Mouse (Mus musculus): ENCODE measurements around the gene Trim32.
A peak's percentile ranks its signal among the peaks of the same experiment; 100 is the strongest.

Trim32 gene

DNA sequence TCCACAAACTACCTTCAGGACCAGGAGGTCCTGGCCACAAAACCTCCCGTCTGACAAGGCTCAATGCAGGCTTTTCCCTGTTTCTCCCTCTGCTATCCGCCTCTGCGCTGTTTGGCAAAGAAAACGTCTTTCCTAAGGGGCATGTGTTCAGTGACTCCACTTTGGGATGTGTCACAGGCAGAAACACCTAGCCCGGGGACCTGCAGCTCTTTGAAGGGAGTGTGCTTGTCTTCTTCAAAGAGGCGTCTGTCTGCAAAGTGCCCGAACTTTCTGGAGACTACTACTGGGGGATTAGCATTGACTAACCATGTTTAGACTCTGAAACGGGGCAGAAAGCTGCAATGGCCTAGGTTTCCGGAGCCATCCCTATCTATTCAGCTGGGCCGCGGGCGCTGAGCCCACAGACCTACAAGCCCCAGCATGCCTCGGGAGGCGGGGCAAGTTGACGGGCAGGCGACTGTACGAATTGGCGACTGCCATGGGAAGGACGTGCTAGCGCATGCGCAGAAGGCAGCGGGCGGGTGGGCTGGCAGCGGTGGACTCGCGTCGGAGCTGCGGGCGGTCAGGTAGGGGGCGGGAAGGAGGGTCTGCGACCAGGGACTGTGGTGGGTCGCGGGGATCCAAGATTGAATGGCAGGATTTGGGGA, at the start of gene Trim32:
Gene Trim32 (plus strand): TSS at position 483 of the 647 bp plus-strand sequence.
- peak; percentile 100 for DNase-seq

DNA sequence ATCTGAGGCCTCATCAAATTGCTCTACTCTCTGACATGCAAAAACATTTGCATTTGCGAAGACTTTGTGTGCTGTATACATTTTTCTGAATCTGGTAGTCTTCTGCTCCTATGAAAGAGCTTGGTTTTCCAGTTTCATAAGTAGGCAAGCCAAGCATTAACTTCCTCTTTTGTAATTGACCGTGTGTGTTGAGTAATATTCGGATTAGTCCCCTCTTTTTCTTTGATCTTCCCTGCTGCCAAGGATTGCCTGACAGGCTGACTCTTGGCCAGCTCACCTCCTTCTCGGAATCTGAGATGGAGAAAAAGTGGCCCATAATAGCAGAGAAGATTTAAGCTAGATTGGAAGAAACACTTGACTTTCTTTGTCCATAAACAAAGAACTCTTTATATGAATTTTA, 39.3 kb upstream of the Trim32 start:
- DNase-seq = no peak

DNA sequence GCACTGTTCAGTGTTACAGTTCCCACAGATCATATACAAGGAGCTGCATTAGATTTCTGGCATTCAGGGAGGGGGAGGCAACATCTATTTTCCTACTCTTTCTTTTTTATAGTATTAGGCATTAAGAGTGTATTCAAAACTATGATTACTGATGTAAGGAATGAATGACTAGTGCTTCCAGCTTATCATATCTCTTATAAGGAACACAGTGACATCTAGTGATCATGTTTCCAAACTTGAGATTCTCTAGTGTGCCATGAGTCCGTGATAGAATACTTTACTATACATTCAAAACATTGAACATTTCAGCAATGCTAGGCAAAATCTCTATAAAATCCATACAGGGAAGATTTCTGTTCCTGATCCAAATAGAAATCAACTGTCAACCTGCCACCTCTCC, 24.5 kb upstream of the Trim32 start:
- DNase-seq = no peak

DNA sequence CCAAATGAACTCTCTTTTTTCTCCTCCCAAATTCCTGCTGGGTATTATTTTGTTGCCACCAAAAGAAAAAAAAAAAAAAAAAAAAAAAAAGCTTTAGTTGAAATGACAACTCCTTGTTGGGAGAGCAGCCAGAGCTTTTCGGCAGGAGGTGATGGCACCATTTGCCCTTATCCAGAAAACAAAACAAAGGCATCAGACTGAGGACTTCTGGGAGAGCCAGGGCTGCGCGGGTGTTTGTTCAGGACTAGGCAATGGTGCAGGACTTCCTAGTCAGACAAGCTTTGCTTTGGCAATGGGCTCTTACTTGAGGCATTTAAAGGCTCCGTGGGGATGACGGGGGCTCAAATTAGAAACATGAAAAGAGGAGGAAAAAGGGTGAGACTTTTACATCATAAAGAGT, 17.8 kb upstream of the Trim32 start:
- DNase-seq = no peak

DNA sequence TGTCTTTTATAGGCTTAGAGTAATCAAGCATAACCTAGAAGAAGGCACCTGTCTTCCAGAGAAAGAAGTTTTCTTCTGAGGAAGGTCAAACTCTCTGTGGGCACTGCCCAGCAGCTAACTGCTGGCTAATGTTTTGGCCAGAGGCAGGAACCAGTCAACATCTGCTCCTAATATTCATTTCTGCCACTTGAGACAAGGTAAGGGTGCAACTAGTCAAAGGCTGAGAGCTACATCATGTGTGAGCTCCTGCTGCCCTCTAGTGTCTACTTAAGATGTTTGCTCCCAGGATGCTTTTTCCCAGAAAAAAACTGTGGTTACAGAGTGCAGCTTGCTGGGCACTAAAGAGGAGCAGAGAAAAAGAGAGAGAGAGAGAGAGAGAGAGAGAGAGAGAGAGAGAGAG, 15.0 kb upstream of the Trim32 start:
- no peak for DNase-seq

DNA sequence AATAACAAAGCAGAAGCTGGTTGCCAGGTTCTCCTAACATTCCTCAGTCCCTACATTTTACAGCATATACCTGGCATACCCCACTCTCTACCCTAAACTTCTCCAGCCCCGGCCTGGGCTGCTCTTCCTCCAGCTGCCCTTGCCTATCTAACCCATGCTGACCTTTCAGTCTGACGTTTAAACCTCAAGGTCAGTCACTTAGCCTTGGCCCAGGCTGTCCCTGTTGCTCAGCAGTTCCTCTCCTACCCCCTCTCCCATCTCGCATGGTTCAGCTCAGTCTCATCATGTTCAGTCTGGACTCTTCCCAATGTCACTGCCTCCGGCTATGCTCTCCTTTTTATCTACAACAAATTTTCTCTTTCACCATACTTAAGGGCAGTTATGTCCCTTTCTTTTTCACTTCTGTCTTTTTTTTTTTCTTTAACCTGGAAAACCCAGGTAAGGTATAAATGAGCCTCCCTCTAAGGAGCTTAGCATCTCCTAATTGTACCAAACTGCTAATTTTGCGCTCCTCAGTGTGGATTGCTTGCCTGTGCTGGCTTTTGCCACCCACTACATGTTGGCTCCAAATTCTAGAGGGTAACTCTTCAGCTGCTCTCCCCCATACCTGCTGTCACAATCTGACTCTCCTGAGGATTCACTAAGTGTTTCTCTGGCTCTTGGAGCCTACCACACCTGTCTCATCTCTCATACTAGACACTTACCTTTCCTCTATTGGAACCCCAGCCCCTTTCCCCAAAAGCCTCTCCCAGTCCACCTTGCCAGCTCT, 10.0 kb upstream of the Trim32 start:
- no peak for DNase-seq

DNA sequence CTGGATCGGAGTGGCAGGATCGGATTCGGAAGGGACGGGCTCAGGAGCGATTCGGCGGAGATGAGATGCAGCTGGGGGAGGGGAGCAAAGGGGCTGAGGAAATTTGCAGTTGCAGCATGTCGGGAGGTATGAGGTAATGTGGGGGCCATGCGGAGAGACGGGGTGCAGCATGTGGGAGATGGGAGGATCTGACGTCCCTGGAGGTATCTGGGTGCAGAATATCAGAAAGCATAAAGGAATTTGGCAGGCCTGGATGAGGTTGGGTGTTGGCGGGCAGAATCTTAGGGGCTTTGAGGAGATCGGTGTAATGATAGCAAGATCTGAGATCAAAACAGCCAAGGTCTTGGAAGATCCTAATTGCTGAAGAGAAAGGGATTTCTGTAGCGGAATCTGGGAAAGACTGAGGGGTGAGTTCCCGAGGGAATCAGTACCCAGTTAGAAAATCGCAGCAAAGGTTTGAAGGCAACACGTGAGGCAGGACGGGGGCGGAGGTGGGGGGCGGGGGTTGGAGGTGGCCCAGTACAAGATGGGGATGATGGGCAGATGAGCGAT, 441 bp downstream of the Trim32 start:
- no peak for DNase-seq

DNA sequence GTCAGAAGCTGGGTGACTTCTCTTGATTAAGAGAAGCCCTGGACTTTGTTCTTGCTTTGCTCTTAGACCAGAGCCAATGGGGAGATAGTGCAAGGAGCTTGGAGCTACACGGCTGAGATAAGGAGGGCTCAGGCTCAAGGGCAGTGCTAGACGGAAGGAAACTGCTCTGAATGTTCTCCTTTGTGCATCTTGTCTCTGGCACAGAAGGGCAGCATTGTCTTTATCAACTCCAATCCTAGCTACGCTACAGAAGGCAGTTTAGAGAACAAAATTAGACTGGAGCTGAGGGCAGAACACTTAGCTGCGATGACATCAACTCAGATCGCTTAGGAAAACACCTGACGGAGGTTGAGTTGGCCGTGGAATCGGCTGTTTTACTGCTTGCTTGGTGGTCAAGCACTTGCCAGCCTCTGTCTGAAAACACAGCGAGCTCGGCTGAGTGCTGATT, 2.4 kb downstream of the Trim32 start:
- DNase-seq = no peak

DNA sequence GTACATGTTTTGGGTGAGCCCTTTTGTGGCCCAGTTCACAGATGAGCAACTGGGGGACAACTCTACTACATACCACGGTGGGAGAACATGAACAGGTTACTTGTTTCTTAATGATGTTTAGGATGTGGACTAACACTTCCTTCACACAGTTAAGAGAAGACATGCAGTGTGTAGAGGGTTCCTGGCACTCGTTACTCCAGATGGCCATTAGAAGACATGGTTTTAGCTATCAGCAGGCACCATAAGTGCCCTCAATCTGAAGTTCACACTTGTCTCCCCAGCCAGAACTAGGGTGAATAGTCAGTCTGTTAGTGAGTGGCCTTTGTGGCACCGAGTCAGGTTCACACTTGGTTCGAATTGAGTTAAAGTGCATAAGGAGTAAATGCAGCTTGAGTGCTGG, 3.3 kb downstream of the Trim32 start:
- no peak for DNase-seq

DNA sequence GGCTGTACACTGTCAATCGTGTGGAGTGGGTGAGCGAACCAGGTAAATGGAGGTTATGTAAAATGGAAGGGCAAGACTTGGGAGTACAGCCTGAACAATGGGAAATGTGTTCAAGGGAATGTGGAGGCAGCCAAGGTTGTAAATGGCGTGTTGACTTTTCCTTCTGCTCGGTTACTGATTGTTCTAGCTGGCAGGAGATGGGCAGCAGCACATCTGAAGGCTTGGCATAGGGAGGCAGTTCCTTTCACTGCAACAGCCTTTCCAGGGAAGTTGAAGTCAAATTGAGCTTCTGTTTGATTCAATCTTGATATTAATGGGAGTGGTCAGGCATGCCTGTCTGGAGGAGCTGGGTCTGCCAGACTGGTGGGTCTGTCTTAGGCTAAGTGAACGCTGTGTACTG, 5.5 kb downstream of the Trim32 start:
- DNase-seq = no peak

DNA sequence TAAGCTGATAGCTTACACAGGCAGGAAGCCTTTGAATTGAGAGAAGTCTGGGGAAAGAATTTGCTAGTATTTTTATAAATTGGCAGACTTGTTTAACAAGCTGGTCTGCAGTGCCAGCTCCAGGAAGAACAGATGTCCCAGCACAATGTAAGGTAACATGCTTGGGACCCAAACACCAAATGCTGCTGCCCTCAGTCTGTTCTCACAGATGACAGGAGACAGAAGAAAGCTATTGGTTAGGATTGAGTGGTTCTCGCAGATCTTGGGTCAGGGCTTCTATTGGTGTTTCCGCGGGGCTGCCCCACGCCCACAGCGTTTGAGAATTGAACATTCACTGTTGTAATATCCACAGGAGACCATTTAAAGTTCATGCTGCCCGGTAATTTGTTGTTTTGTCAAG, 6.1 kb downstream of the Trim32 start:
- DNase-seq = no peak

DNA sequence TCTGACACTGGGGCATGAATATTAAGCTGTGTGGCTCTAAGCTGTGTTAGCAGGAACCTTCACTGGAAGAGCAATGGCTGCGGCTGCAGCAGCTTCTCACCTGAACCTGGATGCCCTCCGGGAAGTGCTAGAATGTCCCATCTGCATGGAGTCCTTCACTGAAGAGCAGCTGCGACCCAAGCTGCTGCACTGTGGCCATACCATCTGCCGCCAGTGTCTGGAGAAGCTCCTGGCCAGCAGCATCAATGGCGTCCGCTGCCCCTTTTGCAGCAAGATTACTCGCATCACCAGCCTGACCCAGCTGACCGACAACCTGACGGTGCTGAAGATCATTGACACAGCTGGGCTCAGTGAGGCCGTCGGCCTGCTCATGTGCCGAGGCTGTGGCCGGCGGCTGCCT, 8.3 kb downstream of the Trim32 start:
- DNase-seq = no peak

DNA sequence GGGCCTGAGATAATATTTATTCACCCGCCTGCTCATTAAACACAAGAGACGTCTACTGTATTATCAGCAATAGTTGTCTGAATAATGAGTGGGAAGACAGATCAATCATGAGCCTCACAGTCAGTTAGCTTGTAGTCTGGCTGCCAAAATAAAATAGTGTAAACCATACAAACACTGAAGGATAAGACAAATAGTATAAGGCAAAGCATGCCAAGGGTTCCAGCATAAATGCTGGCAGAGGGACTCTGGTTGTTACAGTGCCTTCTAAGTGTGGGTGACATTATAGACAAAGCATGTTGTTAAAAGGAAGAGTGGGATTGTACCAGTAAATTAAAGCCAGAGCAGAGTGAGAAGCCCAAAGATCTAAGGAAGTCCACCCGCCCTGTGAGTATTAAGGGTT, 15.3 kb downstream of the Trim32 start:
- DNase-seq = no peak

DNA sequence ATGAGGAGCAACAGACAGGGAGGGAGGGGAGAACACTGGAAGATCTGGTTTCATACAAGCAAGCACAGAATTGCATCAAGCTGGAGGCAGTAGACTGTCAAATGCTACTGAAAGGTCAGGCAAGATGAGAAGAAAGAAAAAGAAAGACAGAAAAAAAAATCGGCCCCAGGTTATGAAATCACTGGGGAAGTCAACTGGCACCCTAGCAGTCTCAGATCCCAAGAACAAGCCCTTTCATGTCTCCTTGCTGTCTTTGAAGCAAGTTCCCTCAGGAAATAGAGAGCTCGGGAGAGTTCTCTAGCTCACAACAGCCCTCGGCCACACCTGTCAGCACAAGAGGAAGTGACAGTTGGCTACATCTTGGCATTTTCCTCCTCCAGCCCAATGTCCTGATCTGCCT, 33.4 kb downstream of the Trim32 start:
- DNase-seq = no peak

DNA sequence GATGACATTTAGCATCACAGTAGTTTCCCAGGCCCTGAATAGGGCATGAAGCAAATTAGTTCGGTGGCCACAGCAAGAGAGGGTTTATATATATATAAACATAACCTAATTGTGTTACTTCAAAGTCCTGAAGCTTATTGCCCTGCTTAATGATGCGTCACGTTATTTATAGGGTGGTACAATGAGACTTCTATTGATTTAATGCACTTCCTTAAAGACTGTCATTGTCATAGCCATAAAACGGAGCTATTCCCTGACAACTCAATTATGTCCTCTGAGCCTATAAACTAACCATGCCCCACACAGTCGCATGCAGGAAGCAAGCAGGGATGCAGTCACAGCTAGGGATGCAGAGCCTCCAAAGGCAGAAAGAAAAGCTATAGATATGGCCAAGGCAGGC, 37.8 kb downstream of the Trim32 start:
- DNase-seq = no peak

DNA sequence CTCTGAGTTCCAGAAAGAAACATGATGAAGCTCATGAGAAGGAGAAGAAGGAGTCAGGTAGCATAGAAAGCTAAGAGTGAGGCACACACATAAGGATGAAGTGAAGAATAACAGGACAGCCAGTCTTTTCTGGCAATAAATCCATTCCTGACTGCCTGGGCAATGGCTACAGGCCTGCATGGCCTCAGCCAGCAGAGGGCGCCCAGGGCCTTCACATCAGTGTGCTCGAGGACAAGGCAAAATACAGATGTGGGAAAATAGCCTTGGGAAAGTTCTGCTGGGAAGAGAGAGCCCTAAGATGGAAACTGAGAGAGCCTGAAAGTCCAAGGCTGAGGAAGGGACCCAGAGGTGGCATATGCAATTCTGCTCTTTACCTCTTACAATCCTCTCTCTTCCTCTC, 49.9 kb downstream of the Trim32 start:
- peak; percentile 65 for DNase-seq

DNA sequence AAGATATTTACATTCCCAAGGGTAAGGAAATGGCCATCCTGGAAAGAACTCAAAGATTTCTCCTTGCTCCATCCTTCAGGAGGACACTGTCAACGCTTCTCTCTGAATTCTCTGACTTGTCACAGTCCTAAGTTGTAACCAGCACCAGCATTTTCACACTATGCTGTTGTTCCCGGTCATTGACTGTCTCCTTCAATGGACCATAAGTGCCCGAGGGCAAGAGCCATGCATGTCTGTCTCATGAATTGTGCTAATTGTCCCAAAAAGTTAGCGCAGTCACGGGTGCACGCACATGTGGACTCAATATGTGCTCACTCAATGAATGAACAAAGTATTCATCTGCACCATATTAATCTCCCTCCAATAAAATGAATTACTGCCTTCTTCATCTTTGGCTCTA, 58.4 kb downstream of the Trim32 start:
- DNase-seq = no peak
